Mouse (Mus musculus) left cerebral cortex, adult 2 months (tissue): ENCODE results near the gene Adnp. TPM values are rescaled to one million over a fixed set of nuclear protein-coding genes. Genes with fewer than 3 reads are reported as not detected.
A peak's percentile ranks its signal among the peaks of the same experiment; 100 is the strongest.

Experiments
- DNase-seq, 2 experiments: peaks; one replicate each; pipeline ENCODE4 v3.0.0; 2021 to 2022; ENCODE audit warnings: low spot score in 2 of 2, mixed read lengths in 1 of 2; ENCODE audit errors: extremely low spot score in 1 of 2
- H3K27ac ChIP-seq: fragments of 200-600 bp; 2 replicates; pipeline ENCODE4 v1.8.1; 2022
- H3K4me3 ChIP-seq: fragments of 200-600 bp; 2 replicates; pipeline ENCODE4 v1.8.1; 2022
- CTCF ChIP-seq: fragments of 200-600 bp; IDR thresholded peaks from 2 replicates; pipeline ENCODE4 v1.8.1; 2022; ENCODE audit warnings: antibody characterized with exemption, mild to moderate bottlenecking, moderate library complexity
- intact Hi-C: fragments of 180-260 bp; cut with DNase I; formaldehyde crosslinking; loops from one replicate; pipeline ENCODE4 v1.15.1; 2025
- long read RNA-seq, 2 experiments: library from polyadenylated mRNA; stranded (forward); transcript quantifications; one replicate each; pipeline ENCODE4 v2.0.0; 2021; ENCODE audit warnings: borderline mapping rate in 2 of 2
- total RNA-seq, 2 experiments: library from RNA; stranded (reverse); gene quantifications; 2 replicates each; pipeline ENCODE4 v1.2.3; 2021

Gene Adnp
- total RNA-seq, result 10 to 100 TPM; 84.0 to 91.6 TPM
- long read RNA-seq, experiment 1, full-length matches to known transcripts, result 5 of 6 reads
- long read RNA-seq, experiment 1, partial matches to known transcripts, result 0 of 6 reads
- long read RNA-seq, experiment 1, other reads (novel, unspliced or antisense), result 1 of 6 reads
- long read RNA-seq, experiment 2, full-length matches to known transcripts, result 9 of 10 reads
- long read RNA-seq, experiment 2, partial matches to known transcripts, result 0 of 10 reads
- long read RNA-seq, experiment 2, other reads (novel, unspliced or antisense), result 1 of 10 reads

- Histone ChIP-seq H3K4me3 (peak within 1 kb of the TSS; percentile 97), H3K27ac (peak within 1 kb of the TSS; percentile 100)
- peak; percentile 93 for DNase-seq
- intact Hi-C loops, result loop anchor here (1.0 to 10.0 kb wide), 4 partner anchors 24 to 522 kb away; partner anchors contain the start of genes Cebpb, Dpm1, Gm20716 and Mocs3
- TF ChIP-seq CTCF, result peak; percentile 81
Measured at GRCm38 (mm10) chr2:168206725-168207644, at the start of gene Adnp. TSS of gene Adnp (minus strand) at chr2:168207112.

DNA sequence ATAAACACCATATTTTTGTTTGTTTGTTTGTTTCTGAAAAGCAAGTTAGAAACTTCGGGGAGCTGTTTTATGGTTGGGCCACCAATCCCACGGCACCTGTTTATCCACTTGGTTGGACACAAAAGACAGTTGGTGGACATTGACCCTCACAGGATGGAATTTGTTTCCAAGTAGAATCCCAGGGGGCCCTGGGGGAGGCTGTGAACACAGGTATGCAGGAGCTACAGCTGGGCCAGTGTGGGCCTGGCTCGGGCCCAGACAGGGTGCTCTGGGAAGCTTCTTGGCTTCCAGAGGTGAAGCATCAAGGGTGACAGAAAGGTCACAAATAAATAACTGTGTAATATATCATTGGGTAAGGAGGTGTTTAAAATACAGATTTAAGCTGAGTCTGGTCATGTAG is 49.6 kb upstream of the Adnp start:
- no peak for TF ChIP-seq CTCF
- intact Hi-C loops, result no loop called here
- DNase-seq, result no peak
- Histone ChIP-seq H3K27ac (no peak overlapping the region), H3K4me3 (no peak overlapping the region)

- intact Hi-C loops, result no loop called here
- no peak for TF ChIP-seq CTCF
- no peak for DNase-seq
- no peak overlapping the region for H3K27ac ChIP-seq
- no peak overlapping the region for H3K4me3 ChIP-seq
Measured at GRCm38 (mm10) chr2:168253822-168254221, 46.9 kb upstream of the Adnp start.

GRCm38 (mm10) chr2:168252639-168253292 is 45.9 kb upstream of the Adnp start:
- no peak overlapping the region for H3K4me3 ChIP-seq
- H3K27ac ChIP-seq, result no peak overlapping the region
- DNase-seq, result no peak
- TF ChIP-seq CTCF, result peak; percentile 63
- intact Hi-C loops, result no loop called here

GRCm38 (mm10) chr2:168250270-168250669 is 43.4 kb upstream of the Adnp start:
- H3K4me3 ChIP-seq, result no peak overlapping the region
- intact Hi-C loops, result loop anchor here (1.0 kb wide), 2 partner anchors 195 to 378 kb away; no protein-coding TSS in a partner anchor
- peak; percentile 94 for TF ChIP-seq CTCF
- no peak overlapping the region for H3K27ac ChIP-seq
- peak; percentile 85 to 89 for DNase-seq

DNA sequence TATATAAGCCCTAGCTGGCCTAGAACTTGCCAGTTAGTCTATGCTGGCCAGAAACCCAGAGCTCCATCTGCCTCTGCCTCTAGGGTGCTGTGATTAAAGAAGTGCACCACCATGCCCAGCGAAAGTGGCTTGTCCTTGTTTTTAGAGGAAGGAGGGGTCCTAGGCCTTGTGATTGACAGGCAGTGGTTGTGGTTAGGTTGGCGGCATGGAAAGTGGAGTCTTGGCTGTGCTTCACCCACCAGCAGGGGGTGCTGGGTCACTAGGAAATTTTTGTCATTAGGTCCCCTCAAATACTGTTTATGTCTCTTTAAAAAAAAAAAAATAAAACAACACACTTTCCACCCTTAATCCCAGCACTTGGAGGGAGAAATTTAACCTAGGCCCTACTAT is 41.9 kb upstream of the Adnp start:
- H3K27ac ChIP-seq, result no peak overlapping the region
- TF ChIP-seq CTCF, result peak; percentile 41
- intact Hi-C loops, result no loop called here
- no peak overlapping the region for H3K4me3 ChIP-seq
- no peak for DNase-seq

GRCm38 (mm10) chr2:168248167-168248855 is 41.4 kb upstream of the Adnp start:
- no peak for TF ChIP-seq CTCF
- Histone ChIP-seq H3K27ac (no peak overlapping the region), H3K4me3 (no peak overlapping the region)
- intact Hi-C loops, result no loop called here
- DNase-seq, result no peak

- no peak overlapping the region for H3K4me3 ChIP-seq
- no peak for TF ChIP-seq CTCF
- DNase-seq, result no peak
- no peak overlapping the region for H3K27ac ChIP-seq
- intact Hi-C loops, result no loop called here
Measured at GRCm38 (mm10) chr2:168245571-168245970, 38.7 kb upstream of the Adnp start.

GRCm38 (mm10) chr2:168243278-168243677 is 36.4 kb upstream of the Adnp start:
- no peak overlapping the region for H3K4me3 ChIP-seq
- DNase-seq, result no peak
- no peak overlapping the region for H3K27ac ChIP-seq
- intact Hi-C loops, result no loop called here
- no peak for TF ChIP-seq CTCF

DNA sequence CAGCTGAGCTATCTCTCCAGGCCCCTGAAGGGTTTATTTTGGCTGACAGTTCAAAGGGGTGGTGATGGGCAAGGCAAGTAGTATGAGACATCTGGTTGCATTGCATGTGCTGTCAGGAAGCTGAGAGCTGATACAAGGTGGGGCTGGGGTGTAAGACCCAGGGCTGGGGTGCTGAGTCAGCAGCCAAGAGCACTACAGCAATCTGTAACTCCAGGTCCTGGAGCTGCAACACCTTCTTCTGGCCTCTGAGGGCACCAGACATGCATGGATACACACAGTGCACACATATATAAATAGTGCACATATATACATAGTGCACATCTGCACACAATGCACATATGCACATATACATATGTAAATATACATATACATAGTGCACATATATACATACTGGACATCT is 35.9 kb upstream of the Adnp start:
- no peak overlapping the region for H3K4me3 ChIP-seq
- H3K27ac ChIP-seq, result no peak overlapping the region
- no peak for DNase-seq
- intact Hi-C loops, result no loop called here
- no peak for TF ChIP-seq CTCF

DNA sequence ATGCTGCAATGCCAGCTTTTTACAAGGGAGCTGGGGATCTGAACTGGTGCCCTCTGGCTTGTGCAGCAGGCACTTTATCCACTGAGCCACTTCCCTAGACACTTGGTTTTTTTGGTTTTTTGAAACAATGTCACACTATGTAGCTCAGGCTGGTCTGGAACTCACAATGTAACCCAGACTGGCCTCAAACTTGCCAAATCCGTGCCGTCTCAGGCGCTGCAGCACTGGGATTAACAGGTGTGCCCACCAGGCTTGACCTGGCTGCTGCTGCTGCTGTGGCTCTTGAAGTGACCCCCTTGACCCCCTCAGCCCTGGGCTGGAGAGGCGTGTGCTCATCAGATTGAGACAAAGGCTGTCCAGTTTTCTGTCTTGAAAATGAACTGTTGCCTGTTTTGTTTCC is 31.4 kb upstream of the Adnp start:
- intact Hi-C loops, result no loop called here
- TF ChIP-seq CTCF, result no peak
- DNase-seq, result no peak
- H3K4me3 ChIP-seq, result no peak overlapping the region
- H3K27ac ChIP-seq, result no peak overlapping the region
